Comparison of ENCODE assay signal across 8 mouse cellular contexts in the genomic region with DNA sequence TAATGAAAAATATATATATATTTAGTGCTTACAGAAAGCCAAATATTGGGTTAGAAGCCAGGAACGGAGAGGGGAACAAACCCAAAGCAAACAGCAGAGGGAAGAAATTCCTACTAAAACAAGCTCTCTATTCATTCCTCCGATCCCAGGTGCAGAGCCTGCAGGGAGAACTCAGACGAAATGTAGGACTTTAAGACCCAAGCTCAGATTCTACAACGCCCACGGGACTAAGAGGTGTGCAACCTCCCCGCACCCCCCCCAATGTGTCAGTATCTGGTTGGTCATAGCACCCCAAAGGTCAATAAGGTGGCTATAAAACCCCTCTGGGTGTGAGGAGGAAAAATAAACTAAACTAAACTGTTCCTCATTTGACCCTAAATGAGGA.
DNase-seq lines count a peak whose midpoint lies in the region; ATAC-seq and TF ChIP-seq lines count a peak whose summit lies in the region.
"Had no signal": no experiment of that assay in that cellular context is flagged by ENCODE, and none has a peak within 500 bp of the region (broad histone marks: within the 10 kb centered on the region; RNA-seq: fewer than 3 reads in every experiment).

No protein-coding gene starts in this region.

- no peak for TF ChIP-seq CTCF in kidney, adult 2 months (conservative IDR thresholded peaks at IDR 0.05; ENCODE audit: insufficient read depth, insufficient read length, low read depth, low read length)

- 0 out of 2 replicates have a peak, but pooled peaks cover 3% of the 10 kb centered on the region for H3K4me1 ChIP-seq in kidney, adult 2 months (ENCODE audit: control insufficient read depth, insufficient read depth, low read length)
- peaks cover 19% of the 10 kb centered on the region for H3K4me1 ChIP-seq in embryonic facial prominence, embryonic 13.5 days
- peaks cover 14% of the 10 kb centered on the region for H3K4me1 ChIP-seq in hindbrain, embryonic 12.5 days
- no peaks in the 10 kb centered on the region for H3K4me1 ChIP-seq in midbrain, embryonic 16.5 days (ENCODE audit: control insufficient read depth, insufficient read depth, low read length)

- peak; percentile 7 for DNase-seq in kidney, adult 2 months
- no peak for DNase-seq in kidney, postnatal 36 days
- no peak for DNase-seq in gastrocnemius, postnatal 4 days (ENCODE audit: low spot score in 2 of 2)
- no peak for DNase-seq in MN1 (ENCODE audit: low spot score)

- TF ChIP-seq POLR2A in kidney, adult 2 months (IDR thresholded peaks at IDR 0.05; ENCODE audit: low read depth, low read length): no peak

- ATAC-seq in embryonic facial prominence, embryonic 13.5 days (ENCODE audit: insufficient number of reproducible peaks, insufficient read depth, low FRiP score, low TSS enrichment, low read depth): peak; percentile 28; the same call in 1 of the 2 replicates
- no peak for ATAC-seq in hindbrain, embryonic 12.5 days (ENCODE audit: low FRiP score)
- ATAC-seq in midbrain, embryonic 16.5 days: no peak
- ATAC-seq: forebrain, embryonic 16.5 days had no signal

- no peaks in the 10 kb centered on the region for H3K36me3 ChIP-seq in kidney, adult 2 months (ENCODE audit: control insufficient read depth, insufficient read depth, low read length)
- H3K36me3 ChIP-seq in embryonic facial prominence, embryonic 13.5 days: no peaks in the 10 kb centered on the region
- H3K36me3 ChIP-seq in hindbrain, embryonic 12.5 days: no peaks in the 10 kb centered on the region
- H3K36me3 ChIP-seq in midbrain, embryonic 16.5 days (ENCODE audit: control insufficient read depth, insufficient read depth, low read length): no peaks in the 10 kb centered on the region

- H3K27ac ChIP-seq in kidney, adult 2 months (ENCODE audit: insufficient read depth, low read depth, low read length): 0 out of 2 replicates have a peak overlapping the region, but pooled peaks have one; percentile 24
- peak overlapping the region; percentile 89 for H3K27ac ChIP-seq in embryonic facial prominence, embryonic 13.5 days
- peak overlapping the region; percentile 53; the same call in 1 of the 2 replicates for H3K27ac ChIP-seq in hindbrain, embryonic 12.5 days
- H3K27ac ChIP-seq in midbrain, embryonic 16.5 days (ENCODE audit: low read length): no peak overlapping the region

- H3K9ac ChIP-seq in embryonic facial prominence, embryonic 13.5 days: peak overlapping the region; percentile 49; the same call in 1 of the 2 replicates
- H3K9ac ChIP-seq in hindbrain, embryonic 12.5 days: no peak overlapping the region
- H3K9ac ChIP-seq in midbrain, embryonic 16.5 days (ENCODE audit: low read depth, low read length): no peak overlapping the region

- H3K4me3 ChIP-seq in kidney, adult 2 months (ENCODE audit: insufficient read depth, low read depth, low read length): no peak overlapping the region
- peak overlapping the region; percentile 16; the same call in 1 of the 2 replicates for H3K4me3 ChIP-seq in embryonic facial prominence, embryonic 13.5 days
- H3K4me3 ChIP-seq in hindbrain, embryonic 12.5 days: no peak overlapping the region
- H3K4me3 ChIP-seq in midbrain, embryonic 16.5 days (ENCODE audit: low read depth, low read length): no peak overlapping the region

- peak overlapping the region; percentile 54 for H3K4me2 ChIP-seq in embryonic facial prominence, embryonic 13.5 days
- peak overlapping the region; percentile 30 for H3K4me2 ChIP-seq in hindbrain, embryonic 12.5 days (replicated peaks)
- H3K4me2 ChIP-seq in midbrain, embryonic 16.5 days (ENCODE audit: low read length): peak overlapping the region; percentile 27; the same call in 1 of the 2 replicates

- no peaks in the 10 kb centered on the region for H3K9me3 ChIP-seq in embryonic facial prominence, embryonic 13.5 days
- H3K9me3 ChIP-seq in hindbrain, embryonic 12.5 days (replicated peaks): no peaks in the 10 kb centered on the region
- no peaks in the 10 kb centered on the region for H3K9me3 ChIP-seq in midbrain, embryonic 16.5 days (replicated peaks; ENCODE audit: control insufficient read depth, low read length, poor library complexity, severe bottlenecking)

- 39% methylated on average over 6 of the region's 6 CpGs for WGBS in kidney, adult 2 months
- WGBS in embryonic facial prominence, embryonic 13.5 days: 16% methylated on average over 6 of the region's 6 CpGs
- 45% methylated on average over 6 of the region's 6 CpGs for WGBS in hindbrain, embryonic 12.5 days
- 57% methylated on average over 6 of the region's 6 CpGs for WGBS in midbrain, embryonic 16.5 days

- no peaks in the 10 kb centered on the region for H3K27me3 ChIP-seq in kidney, adult 2 months (replicated peaks; ENCODE audit: control insufficient read depth, insufficient read depth, low read length)
- H3K27me3 ChIP-seq in embryonic facial prominence, embryonic 13.5 days: no peaks in the 10 kb centered on the region
- H3K27me3 ChIP-seq in hindbrain, embryonic 12.5 days: peaks cover 5% of the 10 kb centered on the region
- H3K27me3 ChIP-seq in midbrain, embryonic 16.5 days (ENCODE audit: control insufficient read depth, insufficient read depth, low read depth, low read length): no peaks in the 10 kb centered on the region
